Mouse (Mus musculus): Measurements from ENCODE around the gene Hgd. TPM values are rescaled to one million over a fixed set of nuclear protein-coding genes. Genes with fewer than 3 reads are reported as not detected.

The Hgd gene
- total RNA-seq, 1 experiment from 2014 or later: not detected

DNA sequence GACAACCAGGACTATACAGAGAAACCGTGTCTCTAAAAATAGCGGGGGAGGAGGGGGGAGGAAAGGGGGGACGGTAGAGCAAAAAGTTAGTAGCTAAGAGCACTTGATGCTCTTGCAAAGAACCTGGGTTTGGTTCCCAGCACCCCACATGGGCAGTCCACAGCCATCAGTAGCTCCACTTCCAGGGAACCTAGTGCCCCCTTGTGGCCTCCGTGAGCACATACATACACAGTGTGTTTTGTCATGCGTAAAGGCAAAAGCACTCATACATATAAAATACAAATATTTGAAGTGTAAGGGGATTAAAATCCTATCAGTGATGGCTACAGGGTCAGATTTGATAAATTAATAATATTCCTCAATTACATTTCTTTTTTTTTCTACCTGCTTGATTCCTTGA lies 6.9 kb upstream of the Hgd start:
- ATAC-seq (replicated peaks; ENCODE audit: insufficient number of reproducible peaks, low FRiP score, low TSS enrichment, poor library complexity, severe bottlenecking): no peak

DNA sequence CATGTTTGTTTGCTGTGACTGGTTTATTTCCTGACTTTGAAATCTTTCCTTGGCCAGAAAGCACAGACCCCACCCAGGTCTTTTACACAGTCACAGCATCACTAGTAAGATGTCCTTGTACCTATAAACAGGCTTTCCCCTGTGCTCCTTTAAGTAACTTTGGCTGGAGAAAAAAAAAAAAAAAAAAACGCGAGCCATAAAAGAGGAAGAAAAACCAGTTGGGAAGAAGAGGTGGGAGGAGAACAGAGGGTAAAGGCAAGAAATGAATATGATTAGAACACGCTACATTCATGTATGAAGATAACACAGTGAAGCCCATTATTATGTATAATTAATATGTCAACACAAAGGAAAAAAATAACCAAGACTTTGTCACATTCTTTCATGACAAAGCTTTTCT lies 4.6 kb upstream of the Hgd start:
- ATAC-seq (replicated peaks; ENCODE audit: insufficient number of reproducible peaks, low FRiP score, low TSS enrichment, poor library complexity, severe bottlenecking): no peak

DNA sequence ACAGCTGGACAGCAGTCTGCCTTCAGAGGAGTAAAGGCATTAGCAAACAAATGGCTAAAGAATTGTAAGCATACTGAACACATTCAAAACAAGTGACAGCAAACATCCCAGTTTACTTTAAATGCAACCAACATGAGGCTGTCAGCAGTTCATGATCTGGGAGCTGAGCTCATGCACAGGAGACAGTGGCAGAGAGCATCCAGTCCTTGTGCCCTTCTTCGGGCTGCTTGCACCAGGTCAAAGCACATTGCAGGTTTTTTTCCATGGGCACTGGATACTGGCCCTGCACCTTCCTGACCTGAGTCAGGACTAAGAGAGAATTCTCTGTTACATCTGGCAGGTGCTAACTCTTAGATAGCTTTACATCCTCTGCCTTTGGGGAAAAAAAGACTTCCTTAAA lies 362 bp upstream of the Hgd start:
- ATAC-seq (replicated peaks; ENCODE audit: insufficient number of reproducible peaks, low FRiP score, low TSS enrichment, poor library complexity, severe bottlenecking): no peak

DNA sequence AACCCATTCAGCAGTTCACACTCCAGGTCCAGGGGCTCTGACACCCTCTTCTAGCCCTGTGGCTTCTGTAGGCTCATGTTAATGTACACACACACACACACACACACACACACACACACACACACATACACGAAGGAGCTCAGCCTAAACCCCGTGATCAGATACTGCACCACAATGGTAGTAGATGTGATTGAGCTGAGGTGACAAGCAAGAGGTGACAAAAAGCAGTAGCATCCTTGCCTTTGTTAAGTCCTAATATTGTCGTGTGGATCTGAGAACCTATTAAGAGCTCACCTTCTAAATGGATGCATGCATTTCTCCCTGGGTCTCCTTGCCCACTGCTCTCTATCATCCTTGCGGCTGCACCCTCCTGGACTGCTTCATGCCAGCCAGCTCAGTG lies 698 bp downstream of the Hgd start:
- no peak for ATAC-seq (replicated peaks; ENCODE audit: insufficient number of reproducible peaks, low FRiP score, low TSS enrichment, poor library complexity, severe bottlenecking)

DNA sequence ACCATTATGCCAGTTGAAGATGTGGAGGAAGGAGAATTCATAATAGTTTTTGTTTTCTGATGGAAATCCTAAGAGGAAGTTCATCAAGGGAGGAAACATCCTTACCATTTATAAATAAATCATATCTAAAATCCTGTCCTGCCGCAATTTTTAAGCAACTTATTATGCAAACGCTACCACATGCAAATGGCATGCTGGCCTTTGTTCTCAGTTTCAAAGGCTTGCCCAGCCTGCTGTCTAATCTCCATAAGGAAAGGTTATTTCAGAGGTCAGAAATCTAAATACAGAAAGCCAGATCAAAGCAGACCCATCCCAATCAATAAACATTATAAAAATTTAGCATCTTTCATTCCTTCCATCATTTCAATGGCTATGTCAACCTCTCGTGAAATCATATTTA lies 1.9 kb downstream of the Hgd start:
- ATAC-seq (replicated peaks; ENCODE audit: insufficient number of reproducible peaks, low FRiP score, low TSS enrichment, poor library complexity, severe bottlenecking): no peak

DNA sequence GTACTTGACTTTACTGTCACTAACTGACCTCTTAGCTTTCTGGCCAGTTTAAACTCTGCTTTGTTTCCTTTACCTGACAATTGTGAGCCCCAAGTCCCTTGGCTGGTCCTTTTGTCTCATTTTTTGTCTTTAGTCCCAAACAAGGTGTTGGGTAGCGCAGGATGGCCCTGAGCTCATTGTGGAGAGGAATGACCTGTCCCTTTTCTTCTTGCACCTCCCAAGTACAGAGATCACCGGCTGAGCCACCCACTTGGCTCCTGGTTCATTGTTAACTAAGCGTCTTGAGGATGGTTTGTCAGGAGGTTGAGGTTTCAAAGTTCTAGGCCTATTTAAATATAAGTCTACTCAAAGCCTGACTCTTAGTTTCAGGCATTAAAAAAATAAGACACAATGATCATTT lies 3.4 kb downstream of the Hgd start:
- no peak for ATAC-seq (replicated peaks; ENCODE audit: insufficient number of reproducible peaks, low FRiP score, low TSS enrichment, poor library complexity, severe bottlenecking)

DNA sequence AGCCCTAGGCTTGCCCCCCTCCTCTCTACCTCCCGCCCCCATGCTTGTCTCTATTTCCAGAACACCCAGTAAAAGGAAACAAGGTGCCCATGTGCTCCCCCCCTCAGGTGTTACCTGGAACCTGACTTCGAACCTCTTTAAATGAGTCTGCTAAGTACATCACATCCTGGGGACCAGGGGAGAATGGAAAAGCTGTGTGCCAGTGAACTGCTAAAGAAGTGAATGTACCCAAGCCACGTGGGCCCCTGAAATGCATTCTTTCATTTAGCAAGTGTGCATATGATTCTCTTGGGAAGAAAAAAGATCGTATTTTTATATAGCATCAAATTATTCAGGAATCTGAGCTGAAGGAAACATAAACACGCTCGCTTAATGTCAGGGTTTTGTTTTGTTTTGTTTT lies 3.8 kb downstream of the Hgd start:
- ATAC-seq (replicated peaks; ENCODE audit: insufficient number of reproducible peaks, low FRiP score, low TSS enrichment, poor library complexity, severe bottlenecking): no peak

DNA sequence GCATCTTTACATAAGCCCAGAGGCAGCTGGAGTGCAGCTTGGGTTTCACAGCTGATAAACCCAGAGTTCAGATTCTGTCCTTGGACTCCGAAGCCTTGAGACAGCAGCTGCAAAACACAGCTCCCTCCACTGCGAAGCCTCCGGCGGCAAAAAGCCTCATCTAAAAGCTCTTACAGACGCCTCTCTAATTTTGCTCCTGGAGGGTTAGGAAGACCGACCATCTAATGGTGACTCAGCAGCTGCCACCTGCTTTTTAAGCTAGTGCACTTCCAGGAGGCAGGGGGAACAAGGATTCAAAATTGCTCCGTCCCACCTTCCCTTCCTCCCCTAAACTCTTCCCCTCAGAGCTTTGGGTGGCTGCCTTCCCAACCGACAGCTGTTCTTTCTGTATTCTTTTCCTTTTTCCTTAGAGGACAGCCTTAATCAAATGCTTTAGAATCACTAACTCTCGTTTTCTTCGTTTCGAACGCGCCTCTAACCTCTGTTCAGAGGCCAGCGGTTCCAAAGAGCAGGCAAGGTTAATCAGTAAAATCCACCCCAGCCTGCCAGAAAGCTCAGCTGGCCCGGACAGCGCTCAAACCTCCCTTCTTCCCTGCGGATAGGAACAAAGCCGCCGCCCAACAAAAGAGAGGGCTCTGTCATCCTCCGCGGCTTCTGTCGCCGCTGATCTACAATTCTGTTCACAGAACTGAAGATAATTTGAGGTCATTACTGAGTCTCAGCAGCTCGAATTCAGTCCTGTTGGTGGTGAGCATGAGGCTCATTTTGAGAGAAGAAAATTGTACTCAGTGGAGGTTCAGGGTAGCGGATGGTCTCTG lies 4.5 kb downstream of the Hgd start:
- no peak for ATAC-seq (replicated peaks; ENCODE audit: insufficient number of reproducible peaks, low FRiP score, low TSS enrichment, poor library complexity, severe bottlenecking)

GRCm38 (mm10) chr16:37585129-37585563 lies 5.2 kb downstream of the Hgd start:
- ATAC-seq (replicated peaks; ENCODE audit: insufficient number of reproducible peaks, low FRiP score, low TSS enrichment, poor library complexity, severe bottlenecking): no peak

DNA sequence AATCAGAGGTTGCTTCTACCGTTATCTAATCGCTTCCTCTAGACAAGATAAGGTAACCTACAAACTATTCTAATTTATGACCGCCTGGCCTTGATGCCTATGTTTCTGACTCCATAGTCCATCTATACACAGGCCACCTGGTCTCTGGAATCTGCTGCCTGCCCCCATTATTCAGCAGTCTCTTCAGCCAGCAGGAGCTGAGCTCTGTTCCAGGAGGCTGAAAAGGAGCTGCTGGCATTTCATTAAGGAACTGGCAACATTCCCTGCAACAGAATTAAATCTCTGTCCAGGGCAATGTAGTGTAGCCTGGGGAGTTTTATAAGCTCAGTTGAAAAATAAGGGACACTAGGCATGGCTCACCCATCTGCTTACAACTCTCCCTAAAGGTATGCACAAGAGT lies 11.0 kb downstream of the Hgd start:
- no peak for ATAC-seq (replicated peaks; ENCODE audit: insufficient number of reproducible peaks, low FRiP score, low TSS enrichment, poor library complexity, severe bottlenecking)

GRCm38 (mm10) chr16:37591551-37591950 lies 11.6 kb downstream of the Hgd start:
- ATAC-seq (replicated peaks; ENCODE audit: insufficient number of reproducible peaks, low FRiP score, low TSS enrichment, poor library complexity, severe bottlenecking): no peak

- no peak for ATAC-seq (replicated peaks; ENCODE audit: insufficient number of reproducible peaks, low FRiP score, low TSS enrichment, poor library complexity, severe bottlenecking)
These were observed 17.5 kb downstream of the Hgd start for GRCm38 (mm10) chr16:37597412-37597811.

GRCm38 (mm10) chr16:37598463-37598862 lies 18.5 kb downstream of the Hgd start:
- ATAC-seq (replicated peaks; ENCODE audit: insufficient number of reproducible peaks, low FRiP score, low TSS enrichment, poor library complexity, severe bottlenecking): no peak

DNA sequence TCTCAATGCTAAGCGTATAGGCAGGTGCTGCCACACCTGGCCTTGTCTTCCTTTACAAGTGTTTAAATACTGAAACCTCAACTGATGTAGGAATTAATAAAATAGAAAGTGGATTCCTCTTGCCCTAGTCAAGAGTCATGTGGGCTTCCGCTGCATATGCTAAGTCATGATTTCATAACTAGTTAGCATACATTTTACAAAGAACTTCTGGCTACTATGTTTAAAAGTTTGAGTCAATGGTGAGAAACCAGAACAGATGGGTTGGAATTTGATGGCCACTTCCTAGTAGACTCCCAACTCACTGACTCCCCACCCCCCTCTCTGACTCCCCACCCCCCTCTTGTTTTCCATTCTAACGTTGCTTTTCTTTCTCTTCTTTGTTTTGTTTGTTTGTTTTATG lies 19.4 kb downstream of the Hgd start:
- ATAC-seq (replicated peaks; ENCODE audit: insufficient number of reproducible peaks, low FRiP score, low TSS enrichment, poor library complexity, severe bottlenecking): no peak

DNA sequence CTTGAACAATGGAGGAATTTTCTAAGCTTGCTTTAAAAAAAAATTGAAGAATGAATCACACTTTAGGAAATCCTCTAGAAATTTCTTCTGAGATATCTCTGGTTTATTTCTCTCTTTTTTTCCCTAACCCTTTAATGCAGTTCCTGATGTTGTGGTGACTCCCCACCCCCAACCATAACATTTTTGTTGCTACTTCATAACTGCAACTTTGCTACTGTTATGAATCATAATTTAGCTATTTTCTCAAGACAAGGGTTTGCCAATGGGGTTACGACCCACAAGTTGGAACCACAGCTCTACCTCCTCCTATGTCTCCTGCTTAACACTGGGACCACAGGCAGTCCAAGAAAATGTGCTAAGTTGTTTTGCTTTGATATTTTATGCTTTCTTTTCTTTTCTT lies 23.5 kb downstream of the Hgd start:
- ATAC-seq (replicated peaks; ENCODE audit: insufficient number of reproducible peaks, low FRiP score, low TSS enrichment, poor library complexity, severe bottlenecking): no peak

DNA sequence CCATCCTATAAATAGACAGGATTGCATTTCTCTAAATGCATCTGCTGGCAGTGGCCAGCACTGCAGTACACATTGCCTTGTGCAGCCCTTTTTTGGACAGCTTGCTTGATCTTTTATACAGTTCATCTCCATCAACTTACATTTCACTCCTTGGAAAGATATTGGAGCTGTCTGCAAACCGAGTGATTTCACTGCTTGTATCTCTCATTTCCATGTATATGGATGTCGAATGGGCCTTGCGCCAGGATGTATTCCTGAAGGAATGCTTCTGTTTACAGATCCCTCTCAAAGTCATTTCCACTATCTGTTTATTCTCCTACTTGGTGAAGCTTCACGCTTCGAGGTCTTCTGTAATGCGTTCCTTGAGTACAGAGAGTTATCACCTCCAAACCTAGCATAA lies 24.3 kb downstream of the Hgd start:
- no peak for ATAC-seq (replicated peaks; ENCODE audit: insufficient number of reproducible peaks, low FRiP score, low TSS enrichment, poor library complexity, severe bottlenecking)

DNA sequence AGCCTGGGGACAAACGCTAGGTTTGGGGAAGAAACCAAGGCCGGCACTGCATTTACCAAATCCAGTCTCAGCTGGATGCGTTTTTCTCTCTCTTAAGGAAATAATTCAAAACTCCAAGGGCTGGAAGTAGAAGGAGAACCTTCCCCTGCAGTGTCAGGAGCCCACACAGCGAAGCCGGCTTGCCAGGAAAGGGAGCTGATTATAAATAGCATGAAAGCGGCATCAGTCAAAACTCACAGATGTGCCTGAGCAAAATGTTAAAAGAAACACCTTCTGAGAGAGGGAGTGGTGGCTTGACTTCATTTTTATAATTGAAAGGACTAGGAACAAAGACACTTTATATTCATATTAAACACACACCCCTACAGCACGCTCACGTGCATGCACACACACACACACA lies 30.4 kb downstream of the Hgd start:
- no peak for ATAC-seq (replicated peaks; ENCODE audit: insufficient number of reproducible peaks, low FRiP score, low TSS enrichment, poor library complexity, severe bottlenecking)

- no peak for ATAC-seq (replicated peaks; ENCODE audit: insufficient number of reproducible peaks, low FRiP score, low TSS enrichment, poor library complexity, severe bottlenecking)
These were observed 31.1 kb downstream of the Hgd start for GRCm38 (mm10) chr16:37611072-37611471.

DNA sequence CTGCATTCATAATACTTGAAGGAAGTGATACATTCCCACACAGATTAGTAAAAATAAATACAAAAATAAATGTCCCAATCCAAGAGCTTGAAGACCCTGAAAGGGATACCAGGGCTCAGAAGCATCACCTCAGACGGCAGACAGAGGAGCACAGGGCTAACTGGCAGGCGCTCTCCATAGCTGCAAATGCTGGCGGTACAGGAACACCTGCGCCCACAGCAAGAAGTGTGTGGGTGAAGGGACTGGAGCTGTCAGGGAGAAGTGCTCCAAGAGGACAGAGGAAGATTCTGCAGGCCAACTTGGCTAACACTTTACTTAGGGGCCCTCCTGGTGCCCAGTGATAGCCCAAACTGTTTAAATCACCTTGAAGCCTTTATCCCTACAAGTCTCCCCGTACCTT lies 32.1 kb downstream of the Hgd start:
- no peak for ATAC-seq (replicated peaks; ENCODE audit: insufficient number of reproducible peaks, low FRiP score, low TSS enrichment, poor library complexity, severe bottlenecking)

DNA sequence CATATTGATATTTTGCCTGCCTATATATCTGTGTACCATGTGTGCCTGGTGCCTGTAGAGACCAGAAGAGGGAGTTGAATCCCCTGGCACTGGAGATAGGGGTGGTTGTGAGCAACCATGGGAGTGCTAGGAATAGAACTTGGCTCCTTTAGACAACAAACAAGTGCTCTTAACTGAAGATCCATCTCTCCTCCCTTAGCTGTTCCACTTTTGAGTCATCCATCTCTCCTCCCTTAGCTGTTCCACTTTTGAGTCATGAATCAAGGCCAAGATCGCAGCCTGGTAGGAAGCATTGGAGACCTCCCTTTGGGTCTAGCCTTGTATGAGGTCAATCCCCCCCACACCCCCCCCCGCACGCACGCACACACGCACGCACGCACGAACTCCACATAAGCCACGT lies 34.6 kb downstream of the Hgd start:
- ATAC-seq (replicated peaks; ENCODE audit: insufficient number of reproducible peaks, low FRiP score, low TSS enrichment, poor library complexity, severe bottlenecking): no peak

DNA sequence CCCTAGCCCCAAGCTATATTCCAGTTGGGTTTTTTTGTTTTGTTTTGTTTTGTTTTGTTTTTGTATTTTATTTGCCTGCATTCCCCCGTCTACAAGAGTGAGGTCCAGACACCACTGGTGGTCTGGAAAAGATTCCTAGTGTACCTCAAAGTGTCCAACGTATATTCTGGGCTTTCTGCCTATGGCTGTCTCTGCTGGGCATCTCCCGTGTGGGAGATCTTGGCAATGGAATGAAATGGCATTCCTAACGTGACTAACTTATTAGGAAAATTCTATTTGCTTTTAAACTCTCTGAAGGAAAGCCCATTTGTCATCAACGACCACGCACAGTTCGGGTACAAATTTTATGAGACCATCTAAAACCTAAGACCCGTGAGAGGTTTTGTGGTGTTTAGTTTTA lies 35.5 kb downstream of the Hgd start:
- no peak for ATAC-seq (replicated peaks; ENCODE audit: insufficient number of reproducible peaks, low FRiP score, low TSS enrichment, poor library complexity, severe bottlenecking)

Measured in monocyte, adult 5-6 weeks (primary cell).